12 mouse cellular contexts compared by ENCODE assay signal in the genomic region with DNA sequence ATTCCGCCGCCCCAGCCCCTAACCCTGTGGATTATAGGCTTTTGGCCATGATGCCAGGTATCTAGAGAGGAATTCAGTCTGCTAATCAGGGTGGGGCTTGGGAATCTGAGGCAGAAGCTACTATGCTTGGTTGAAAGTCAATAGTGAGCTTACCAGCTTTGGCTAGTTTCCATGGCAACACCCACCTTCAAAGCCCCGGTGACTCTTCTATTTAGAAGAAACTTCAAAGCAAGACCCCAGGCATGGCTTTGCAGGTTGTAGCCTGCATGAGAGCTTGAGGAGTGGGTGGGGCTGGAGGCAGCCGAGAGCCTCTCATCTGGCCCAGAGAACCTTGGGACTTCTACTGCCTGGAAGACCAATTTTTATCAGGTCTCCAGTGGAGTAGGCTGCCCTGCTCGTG. TPM values are rescaled to one million over a fixed set of nuclear protein-coding genes. Genes with fewer than 3 reads are reported as not detected.
A peak's percentile ranks its signal among the peaks of the same experiment; 100 is the strongest.
DNase-seq lines count a peak whose midpoint lies in the region; ATAC-seq lines count a peak whose summit lies in the region.
"Had no signal": no experiment of that assay in that cellular context is flagged by ENCODE, and none has a peak within 500 bp of the region (broad histone marks: within the 10 kb centered on the region; RNA-seq: fewer than 3 reads in every experiment).

No protein-coding gene starts in this region.

- no peak overlapping the region for H3K4me3 ChIP-seq in stomach, embryonic 16.5 days (replicated peaks; ENCODE audit: low read length)
- H3K4me3 ChIP-seq: intestine, embryonic 15.5 days had no signal

- 33% methylated on average over 5 of the region's 5 CpGs for WGBS in stomach, embryonic 16.5 days

- H3K9me3 ChIP-seq in stomach, embryonic 16.5 days (replicated peaks; ENCODE audit: control insufficient read depth, low read length) = no peaks in the 10 kb centered on the region
- H3K9me3 ChIP-seq: intestine, embryonic 15.5 days had no signal

- peak overlapping the region; percentile 37; the same call in 1 of the 2 replicates for H3K9ac ChIP-seq in stomach, embryonic 16.5 days (ENCODE audit: low read length)
- H3K9ac ChIP-seq: intestine, embryonic 15.5 days had no signal

- no peaks in the 10 kb centered on the region for H3K27me3 ChIP-seq in stomach, embryonic 16.5 days (ENCODE audit: control insufficient read depth, insufficient read depth, low read length)
- H3K27me3 ChIP-seq: intestine, embryonic 15.5 days had no signal

- H3K36me3 ChIP-seq in stomach, embryonic 16.5 days (ENCODE audit: control insufficient read depth, insufficient read depth, low read length) = no peaks in the 10 kb centered on the region
- H3K36me3 ChIP-seq: intestine, embryonic 15.5 days had no signal

- peak; percentile 55 for DNase-seq in CD4-positive, CD25-positive, alpha-beta regulatory T cell, adult 2 months (ENCODE audit: low read depth, low spot score)
- DNase-seq in thymus, postnatal 0 days (ENCODE audit: low spot score) = peak; percentile 45
- DNase-seq in thymus, postnatal 4 days = no peak
- peak; percentile 40 for DNase-seq in induced T-regulatory cell, adult 2 months (ENCODE audit: low read depth)
- DNase-seq in cerebellum, adult 9-10 months = no peak
- no peak for DNase-seq in cerebellum, adult 18-20 months
- DNase-seq: adrenal gland, postnatal 14 days; spleen, adult 18-20 months had no signal

- H3K4me1 ChIP-seq in stomach, embryonic 16.5 days (ENCODE audit: control insufficient read depth, insufficient read depth, low read length) = peaks cover 5% of the 10 kb centered on the region; the same call in 1 of the 2 replicates

- H3K4me2 ChIP-seq in stomach, embryonic 16.5 days (ENCODE audit: low read depth, low read length) = no peak overlapping the region
- H3K4me2 ChIP-seq: intestine, embryonic 15.5 days; liver, embryonic 11.5 days had no signal

- ATAC-seq in CD4-positive, CD25-positive, alpha-beta regulatory T cell, adult 4 months = no peak
- peak; percentile 59; the same call in 1 of the 2 replicates for ATAC-seq in stomach, embryonic 16.5 days (ENCODE audit: insufficient read depth, low FRiP score)
- ATAC-seq: intestine, embryonic 15.5 days had no signal

- H3K27ac ChIP-seq in stomach, embryonic 16.5 days (ENCODE audit: low read length) = peak overlapping the region; percentile 84
- H3K27ac ChIP-seq: intestine, embryonic 15.5 days had no signal

RNA-seq across cellular contexts. Expression of a gene that starts 15.2 kb away (rescaled TPM):
- 100 to 1,000 TPM; 449 to 646 TPM for polyA plus RNA-seq in CD4-positive, CD25-positive, alpha-beta regulatory T cell, adult 4 months (2017; shearing (Covaris generic))
- 116 and 132 TPM in 2 replicates for polyA plus RNA-seq in thymus, postnatal 0 days (2015; fragmentation: Nextera tagmentation; extraction: Ambion mirVana)
- 3.3 and 3.8 TPM in 2 replicates for polyA plus RNA-seq in stomach, embryonic 16.5 days (2015; fragmentation: Nextera tagmentation; extraction: Ambion mirVana)
- polyA plus RNA-seq: liver, embryonic 11.5 days had no signal

RNA-seq across cellular contexts. Expression of a gene that starts 35.1 kb away (rescaled TPM):
- 10 to 100 TPM; 14.5 to 15.7 TPM for polyA plus RNA-seq in CD4-positive, CD25-positive, alpha-beta regulatory T cell, adult 4 months (2017; shearing (Covaris generic))
- polyA plus RNA-seq in thymus, postnatal 0 days (2015; fragmentation: Nextera tagmentation; extraction: Ambion mirVana) = 14.6 and 19.3 TPM in 2 replicates
- polyA plus RNA-seq in stomach, embryonic 16.5 days (2015; fragmentation: Nextera tagmentation; extraction: Ambion mirVana) = 48.7 and 60.3 TPM in 2 replicates

RNA-seq across cellular contexts. Expression of a gene that starts 45.8 kb away (rescaled TPM):
- not detected for polyA plus RNA-seq in CD4-positive, CD25-positive, alpha-beta regulatory T cell, adult 4 months (2017; shearing (Covaris generic))
- polyA plus RNA-seq in thymus, postnatal 0 days (2015; fragmentation: Nextera tagmentation; extraction: Ambion mirVana) = 0.49 and 0.95 TPM in 2 replicates
- 139 and 218 TPM in 2 replicates for polyA plus RNA-seq in stomach, embryonic 16.5 days (2015; fragmentation: Nextera tagmentation; extraction: Ambion mirVana)
- polyA plus RNA-seq: liver, embryonic 11.5 days had no signal

Comparison
In these comparisons a context has a peak if more than half of its experiments do, and no peak if none do; other contexts are left out.
1. DNase-seq: peak in CD4-positive, CD25-positive, alpha-beta regulatory T cell, adult 2 months (single experiment), thymus, postnatal 0 days (single experiment) and induced T-regulatory cell, adult 2 months (single experiment); none in thymus, postnatal 4 days (single experiment), cerebellum, adult 9-10 months (single experiment) and cerebellum, adult 18-20 months (0 of 2).
2. RNA of a gene that starts 15.2 kb away (polyA plus RNA-seq): 449 to 646 TPM in CD4-positive, CD25-positive, alpha-beta regulatory T cell, adult 4 months and 116 to 132 TPM in thymus, postnatal 0 days; 3.3 to 3.8 TPM in stomach, embryonic 16.5 days; every median in the first group is over 10 times any median in the second.
3. RNA of a gene that starts 45.8 kb away (polyA plus RNA-seq): 139 to 218 TPM in stomach, embryonic 16.5 days; 0.49 to 0.95 TPM in thymus, postnatal 0 days and not detected in CD4-positive, CD25-positive, alpha-beta regulatory T cell, adult 4 months; every median in the first group is over 10 times any median in the second.